Mouse (Mus musculus): ENCODE data around the gene Apol7a.
"Not testable (repeated sequence)": the region's sequence is repeated elsewhere in the genome, so short reads cannot be mapped to it uniquely, and the experiment has no call there.

DNA sequence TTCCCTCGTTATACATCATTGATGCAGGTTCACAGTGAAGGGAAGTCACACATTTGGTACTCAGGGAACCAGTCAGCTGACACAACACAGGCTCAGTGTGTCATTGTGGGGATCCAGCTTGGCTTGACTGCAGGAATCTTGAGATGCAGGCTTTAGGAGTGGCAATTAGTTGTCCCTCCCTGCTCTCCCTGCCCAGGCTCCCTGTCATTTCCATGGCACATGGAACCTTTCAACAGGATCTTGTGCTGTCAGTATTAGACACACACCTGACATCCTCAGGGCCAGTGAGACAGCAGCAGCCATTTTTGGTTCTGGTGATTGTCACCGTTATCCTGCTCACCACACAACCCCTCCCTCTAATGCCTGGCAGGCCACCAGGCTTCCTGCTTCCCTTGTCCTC, 16.7 kb upstream of the Apol7a start:
- not testable (repeated sequence) for TF ChIP-seq CTCF (IDR thresholded peaks at IDR 0.05; ENCODE audit: low read depth, low read length); POLR2A (IDR thresholded peaks at IDR 0.05; ENCODE audit: borderline replicate concordance, low read depth, low read length)

Data from bone marrow macrophage, adult 2 months (primary cell).